Mouse (Mus musculus) hindbrain, embryonic 10.5 days (tissue): ENCODE measurements around the gene Slc26a5. TPM values are rescaled to one million over a fixed set of nuclear protein-coding genes. Genes with fewer than 3 reads are reported as not detected.

Source experiments
- DNase-seq: peaks from one replicate; pipeline ENCODE4 v3.0.0-alpha.2; 2017; ENCODE audit warnings: low spot score
- H3K27ac ChIP-seq: fragments of 300-500 bp; sonication (generic); 2 replicates; pipeline ENCODE4 v1.5.1; 2016; ENCODE audit warnings: mild to moderate bottlenecking, moderate library complexity
- H3K27me3 ChIP-seq: fragments of 300-500 bp; sonication (generic); 2 replicates; pipeline ENCODE4 v1.6.1; 2016; ENCODE audit warnings: mild to moderate bottlenecking; ENCODE audit not compliant: poor library complexity, insufficient read depth, severe bottlenecking
- H3K36me3 ChIP-seq: fragments of 300-500 bp; sonication (generic); 2 replicates; pipeline ENCODE4 v1.6.1; 2016; ENCODE audit warnings: mild to moderate bottlenecking, moderate library complexity
- H3K4me1 ChIP-seq: fragments of 300-500 bp; sonication (generic); replicated peaks from 2 replicates; pipeline ENCODE4 v1.6.1; 2016; ENCODE audit warnings: mild to moderate bottlenecking
- H3K4me3 ChIP-seq: fragments of 300-500 bp; sonication (generic); 2 replicates; pipeline ENCODE4 v1.5.1; 2016; ENCODE audit warnings: mild to moderate bottlenecking, moderate library complexity
- H3K9me3 ChIP-seq: fragments of 300-500 bp; sonication (generic); 2 replicates; pipeline ENCODE4 v1.6.1; 2016; ENCODE audit warnings: mild to moderate bottlenecking, moderate library complexity
- WGBS: fragments of 180-500 bp; shearing (Covaris S2); methylation state at CpG from one replicate; pipeline ENCODE4 v1.1.7; 2016; 5-methylcytosine and 5-hydroxymethylcytosine counted together
- polyA plus RNA-seq: library from polyadenylated mRNA; unstranded; fragments of >200 nt; fragmentation: Nextera tagmentation; extraction: Ambion mirVana; gene quantifications from 2 replicates; pipeline ENCODE4 v1.2.1, GENCODE M21; 2016

Gene Slc26a5
- polyA plus RNA-seq, 1 experiment from 2014 or later, result not detected

- no peak for DNase-seq
Observed at GRCm38 (mm10) chr5:21792166-21792565, 73.2 kb downstream of the Slc26a5 start.

DNA sequence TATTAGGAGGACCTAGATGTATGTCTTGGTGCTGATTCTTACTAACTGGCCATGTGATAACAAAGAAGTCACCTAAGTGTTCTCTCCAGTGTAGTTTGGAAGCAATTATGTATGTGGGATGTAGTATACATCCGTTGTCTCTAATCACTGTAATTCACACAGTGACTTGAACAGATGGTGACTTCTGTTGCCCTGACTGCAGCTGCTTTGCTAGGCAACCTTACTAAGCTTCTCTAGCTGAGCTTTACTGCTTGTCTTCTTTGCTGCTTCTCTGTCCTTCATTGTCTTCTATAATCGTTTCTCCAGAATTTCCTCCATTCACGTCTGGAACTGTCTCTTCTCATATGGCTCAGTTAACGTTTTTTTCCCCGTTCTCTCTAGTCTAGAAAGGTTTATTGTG lies 76.3 kb downstream of the Slc26a5 start:
- Histone ChIP-seq H3K9me3 (no peaks in the 10 kb centered on the region), H3K27me3 (no peaks in the 10 kb centered on the region), H3K27ac (no peak overlapping the region), H3K4me3 (no peak overlapping the region), H3K4me1 (peaks cover 29% of the 10 kb centered on the region), H3K36me3 (peaks cover 37% of the 10 kb centered on the region)
- 81% methylated on average over 5 of the region's 5 CpGs for WGBS
- no peak for DNase-seq

More at GRCm38 (mm10) chr5:21792166-21792565, 73.2 kb downstream of the Slc26a5 start:
- Histone ChIP-seq H3K4me3 (no peak overlapping the region), H3K36me3 (peaks cover 61% of the 10 kb centered on the region), H3K9me3 (no peaks in the 10 kb centered on the region), H3K27ac (no peak overlapping the region), H3K27me3 (no peaks in the 10 kb centered on the region), H3K4me1 (peaks cover 20% of the 10 kb centered on the region)

DNA sequence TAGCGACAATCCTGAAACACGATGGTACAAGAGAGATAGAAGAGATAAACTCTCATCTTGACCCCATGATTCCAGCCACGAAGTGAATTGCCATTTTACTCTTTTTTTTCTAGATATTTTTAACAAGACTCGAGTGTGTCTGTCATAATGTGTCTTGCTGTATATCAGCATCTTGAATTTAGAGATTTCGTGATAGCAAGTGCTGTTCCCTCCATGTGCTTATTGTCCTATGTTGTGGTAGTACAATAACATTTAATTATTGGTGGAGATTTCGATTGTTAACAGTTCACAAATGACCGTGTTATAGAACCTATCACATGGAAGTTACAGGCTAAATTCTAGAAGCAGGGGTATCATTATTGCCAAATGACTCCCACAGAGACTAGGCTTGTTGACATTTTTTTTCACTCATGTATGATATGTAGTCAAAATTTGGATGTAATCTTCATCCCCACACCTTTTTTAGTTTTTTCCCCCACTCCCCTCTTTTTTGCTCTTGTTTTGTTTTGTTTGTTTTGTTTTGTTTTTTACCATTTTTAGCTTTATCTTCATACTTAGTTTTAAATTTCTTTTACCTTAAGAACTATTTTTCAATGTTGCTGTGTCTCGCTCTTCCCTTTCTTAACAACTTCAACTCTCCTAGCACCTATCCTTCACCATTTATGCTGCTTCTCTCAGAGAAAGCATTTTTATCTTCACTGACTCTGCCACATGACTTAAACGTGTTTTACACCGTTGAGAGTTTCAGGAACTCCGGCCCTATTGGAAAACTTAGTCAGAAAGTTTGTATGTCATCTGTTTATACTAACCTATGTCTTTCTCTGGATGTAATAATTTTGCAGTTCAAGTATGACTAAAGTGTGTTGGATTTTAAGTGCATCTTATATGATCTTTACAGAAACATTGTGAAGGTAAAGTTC lies 78.0 kb downstream of the Slc26a5 start:
- DNase-seq, result no peak
- 39% methylated on average over 11 of the region's 11 CpGs for WGBS
- Histone ChIP-seq H3K4me1 (peaks cover 33% of the 10 kb centered on the region), H3K27me3 (no peaks in the 10 kb centered on the region), H3K9me3 (no peaks in the 10 kb centered on the region), H3K4me3 (peak overlapping the region; percentile 79), H3K27ac (peak overlapping the region; percentile 94), H3K36me3 (peaks cover 45% of the 10 kb centered on the region)

GRCm38 (mm10) chr5:21786258-21787185 lies 78.9 kb downstream of the Slc26a5 start:
- peaks cover 45% of the 10 kb centered on the region for H3K36me3 ChIP-seq
- H3K27me3 ChIP-seq, result no peaks in the 10 kb centered on the region

DNA sequence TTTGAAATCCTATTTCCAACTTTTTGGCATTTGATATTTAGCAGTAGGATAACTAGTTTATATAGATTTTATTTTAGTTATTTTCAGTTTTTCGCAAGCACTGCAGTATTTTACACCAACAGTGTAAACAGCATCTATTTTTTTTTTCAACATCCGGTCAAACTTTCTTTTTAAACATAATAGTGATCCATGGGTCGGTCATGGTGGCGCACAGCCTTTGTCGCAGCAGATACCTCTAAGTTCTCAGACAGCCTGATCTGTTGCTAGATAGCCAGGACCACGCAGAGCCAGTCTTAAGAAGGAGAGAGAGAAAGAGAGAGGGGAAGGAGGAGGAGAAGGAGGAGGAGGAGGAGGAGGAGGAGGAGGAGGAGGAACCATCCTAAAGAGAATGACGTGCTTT lies 79.6 kb downstream of the Slc26a5 start:
- Histone ChIP-seq H3K4me3 (peak overlapping the region; percentile 79), H3K36me3 (peaks cover 45% of the 10 kb centered on the region), H3K4me1 (peaks cover 33% of the 10 kb centered on the region), H3K27me3 (no peaks in the 10 kb centered on the region), H3K9me3 (no peaks in the 10 kb centered on the region), H3K27ac (peak overlapping the region; percentile 94)
- 81% methylated on average over 7 of the region's 7 CpGs for WGBS
- no peak for DNase-seq

More at GRCm38 (mm10) chr5:21786258-21787185, 78.9 kb downstream of the Slc26a5 start:
- WGBS, result 2% methylated on average over 51 of the region's 51 CpGs
- Histone ChIP-seq H3K9me3 (no peaks in the 10 kb centered on the region), H3K27ac (peak overlapping the region; percentile 94), H3K4me1 (peaks cover 33% of the 10 kb centered on the region), H3K4me3 (peak overlapping the region; percentile 79)
- DNase-seq, result peak; percentile 96

DNA sequence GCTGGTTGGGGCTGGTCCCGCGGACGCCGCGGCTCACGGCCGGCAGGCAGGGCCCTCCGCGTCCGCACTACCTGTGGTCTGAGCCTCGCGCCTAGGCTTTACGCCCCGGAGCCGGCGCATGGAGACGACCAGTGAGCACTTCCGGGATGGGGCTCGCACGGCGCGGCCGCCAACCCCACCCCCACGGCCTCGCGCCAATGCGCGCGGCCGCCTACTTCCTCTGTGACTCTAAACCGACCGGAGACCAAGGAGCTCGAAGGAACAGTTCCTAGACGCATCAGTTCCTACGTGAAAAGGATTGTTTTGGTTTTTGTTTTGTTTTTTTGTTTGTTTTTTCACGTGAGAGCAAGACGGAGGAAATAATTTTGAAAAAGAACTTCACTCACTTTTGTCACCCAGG lies 80.4 kb downstream of the Slc26a5 start, which contains the start of the genes Dnajc2 and Psmc2:
Gene Dnajc2, minus strand, starts transcription at position 199 of the 400 bp plus-strand sequence.
Gene Psmc2, plus strand, starts transcription at position 231 of the 400 bp plus-strand sequence.
- under 1% methylated on average over 37 of the region's 37 CpGs for WGBS
- DNase-seq, result peak; percentile 89
- Histone ChIP-seq H3K9me3 (no peaks in the 10 kb centered on the region), H3K4me3 (peak within 1 kb of the TSS; percentile 89), H3K36me3 (peaks cover 50% of the 10 kb centered on the region), H3K4me1 (peaks cover 33% of the 10 kb centered on the region), H3K27ac (peak within 1 kb of the TSS; percentile 94), H3K27me3 (no peaks in the 10 kb centered on the region)

- DNase-seq, result no peak
- peaks cover 51% of the 10 kb centered on the region for H3K36me3 ChIP-seq
- WGBS, result under 1% methylated on average over 51 of the region's 51 CpGs
- peaks cover 33% of the 10 kb centered on the region for H3K4me1 ChIP-seq
- no peaks in the 10 kb centered on the region for H3K27me3 ChIP-seq
- H3K9me3 ChIP-seq, result no peaks in the 10 kb centered on the region
- peak overlapping the region; percentile 93 for H3K27ac ChIP-seq
- H3K4me3 ChIP-seq, result peak overlapping the region; percentile 89
Observed at GRCm38 (mm10) chr5:21784161-21785052, 81.0 kb downstream of the Slc26a5 start.

DNA sequence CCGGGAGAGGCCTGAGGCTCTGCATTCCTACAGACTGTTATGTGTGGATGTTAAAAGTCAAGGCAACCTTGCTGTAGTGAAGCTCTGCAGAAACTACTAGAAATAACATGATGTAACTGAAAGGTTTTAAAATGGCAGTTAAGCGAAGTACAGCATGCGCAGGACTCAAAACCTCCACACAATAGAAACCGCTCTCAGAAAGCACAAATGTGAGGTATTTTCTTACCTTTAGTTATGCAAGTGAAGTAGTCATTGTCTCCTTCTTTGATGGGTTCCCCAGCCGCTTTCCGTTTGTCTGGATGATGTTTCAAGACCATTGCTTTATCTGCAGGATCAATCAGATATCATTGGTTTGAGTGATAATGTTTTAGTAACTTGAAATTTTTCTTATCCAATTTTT lies 88.9 kb downstream of the Slc26a5 start:
- Histone ChIP-seq H3K4me1 (no peaks in the 10 kb centered on the region), H3K9me3 (no peaks in the 10 kb centered on the region), H3K27me3 (no peaks in the 10 kb centered on the region), H3K27ac (no peak overlapping the region), H3K4me3 (no peak overlapping the region), H3K36me3 (peaks cover 83% of the 10 kb centered on the region)
- DNase-seq, result no peak
- WGBS, result 93% methylated on average over 6 of the region's 6 CpGs

DNA sequence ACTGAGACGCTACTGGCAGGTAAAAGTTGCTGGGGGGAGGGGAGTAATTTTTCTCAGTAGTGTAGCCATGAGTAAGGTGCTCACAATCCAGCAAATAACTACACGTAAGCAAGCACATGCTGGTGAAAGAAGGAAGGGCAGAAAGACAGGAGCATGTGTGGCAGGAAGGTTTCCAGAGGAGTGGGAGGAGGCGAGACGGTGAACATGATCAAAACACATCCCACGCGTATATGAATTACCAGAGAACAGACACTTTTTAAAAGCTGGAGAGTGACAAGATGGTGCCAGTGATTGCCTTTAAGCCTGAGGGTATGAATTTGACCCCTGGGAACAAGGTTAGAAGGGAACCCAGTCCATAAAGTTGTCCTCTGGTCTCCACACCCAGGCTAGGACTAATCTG lies 95.6 kb downstream of the Slc26a5 start:
- 95% methylated on average over 6 of the region's 6 CpGs for WGBS
- Histone ChIP-seq H3K27me3 (no peaks in the 10 kb centered on the region), H3K9me3 (no peaks in the 10 kb centered on the region), H3K27ac (no peak overlapping the region), H3K36me3 (peaks cover 83% of the 10 kb centered on the region), H3K4me3 (no peak overlapping the region), H3K4me1 (no peaks in the 10 kb centered on the region)
- DNase-seq, result no peak

- Histone ChIP-seq H3K27ac (no peak overlapping the region), H3K4me3 (no peak overlapping the region), H3K36me3 (peaks cover 83% of the 10 kb centered on the region), H3K9me3 (no peaks in the 10 kb centered on the region), H3K27me3 (no peaks in the 10 kb centered on the region), H3K4me1 (no peaks in the 10 kb centered on the region)
- no peak for DNase-seq
- WGBS, result 92% methylated on average over 4 of the region's 4 CpGs
Observed at GRCm38 (mm10) chr5:21768506-21768905, 96.9 kb downstream of the Slc26a5 start.
